Mouse (Mus musculus): ENCODE measurements around the gene Dusp3. TPM values are rescaled to one million over a fixed set of nuclear protein-coding genes. Genes with fewer than 3 reads are reported as not detected.

Dusp3 gene
- polyA plus RNA-seq, 2 experiments from 2014 or later: 1.6 to 1.7 TPM

- no peak for ATAC-seq
Measured at GRCm38 (mm10) chr11:101973496-101973895, 13.3 kb downstream of the Dusp3 start.

GRCm38 (mm10) chr11:101972651-101973050 lies 14.2 kb downstream of the Dusp3 start:
- no peak for ATAC-seq

GRCm38 (mm10) chr11:101972097-101972496 lies 14.7 kb downstream of the Dusp3 start:
- no peak for ATAC-seq

- ATAC-seq: no peak
Measured at GRCm38 (mm10) chr11:101971410-101971809, 15.4 kb downstream of the Dusp3 start.

- ATAC-seq: no peak
Measured at GRCm38 (mm10) chr11:101969835-101970234, 17.0 kb downstream of the Dusp3 start.

- ATAC-seq: no peak
Measured at GRCm38 (mm10) chr11:101968791-101969190, 18.0 kb downstream of the Dusp3 start.

GRCm38 (mm10) chr11:101968311-101968710 lies 18.5 kb downstream of the Dusp3 start:
- no peak for ATAC-seq

- ATAC-seq: no peak
Measured at GRCm38 (mm10) chr11:101966965-101967614, 19.7 kb downstream of the Dusp3 start, which contains the start of gene Sost. TSS of gene Sost (minus strand) at chr11:101967015.

- no peak for ATAC-seq
Measured at GRCm38 (mm10) chr11:101965553-101965952, 21.3 kb downstream of the Dusp3 start.

GRCm38 (mm10) chr11:101964647-101965046 lies 22.2 kb downstream of the Dusp3 start:
- no peak for ATAC-seq

- no peak for ATAC-seq
Measured at GRCm38 (mm10) chr11:101963473-101964291, 23.1 kb downstream of the Dusp3 start.

GRCm38 (mm10) chr11:101963043-101963442 lies 23.8 kb downstream of the Dusp3 start:
- ATAC-seq: no peak

- ATAC-seq: no peak
Measured at GRCm38 (mm10) chr11:101957476-101957875, 29.3 kb downstream of the Dusp3 start.

GRCm38 (mm10) chr11:101953441-101953840 lies 33.4 kb downstream of the Dusp3 start:
- ATAC-seq: no peak

- ATAC-seq: no peak
Measured at GRCm38 (mm10) chr11:101952541-101953341, 34.1 kb downstream of the Dusp3 start.

GRCm38 (mm10) chr11:101950021-101950420 lies 36.8 kb downstream of the Dusp3 start:
- no peak for ATAC-seq

- no peak for ATAC-seq
Measured at GRCm38 (mm10) chr11:101946525-101946924, 40.3 kb downstream of the Dusp3 start.

GRCm38 (mm10) chr11:101943055-101943454 lies 43.8 kb downstream of the Dusp3 start:
- ATAC-seq: no peak

- ATAC-seq: no peak
Measured at GRCm38 (mm10) chr11:101937108-101937507, 49.7 kb downstream of the Dusp3 start.

GRCm38 (mm10) chr11:101936421-101936820 lies 50.4 kb downstream of the Dusp3 start:
- no peak for ATAC-seq

- no peak for ATAC-seq
Measured at GRCm38 (mm10) chr11:101935743-101936142, 51.1 kb downstream of the Dusp3 start.

GRCm38 (mm10) chr11:101931978-101932377 lies 54.8 kb downstream of the Dusp3 start:
- ATAC-seq: no peak

Data from CD4-positive, CD25-positive, alpha-beta regulatory T cell, adult 4 months (primary cell).